Comparison of ENCODE assay signal across 8 mouse cellular contexts in the genomic region with DNA sequence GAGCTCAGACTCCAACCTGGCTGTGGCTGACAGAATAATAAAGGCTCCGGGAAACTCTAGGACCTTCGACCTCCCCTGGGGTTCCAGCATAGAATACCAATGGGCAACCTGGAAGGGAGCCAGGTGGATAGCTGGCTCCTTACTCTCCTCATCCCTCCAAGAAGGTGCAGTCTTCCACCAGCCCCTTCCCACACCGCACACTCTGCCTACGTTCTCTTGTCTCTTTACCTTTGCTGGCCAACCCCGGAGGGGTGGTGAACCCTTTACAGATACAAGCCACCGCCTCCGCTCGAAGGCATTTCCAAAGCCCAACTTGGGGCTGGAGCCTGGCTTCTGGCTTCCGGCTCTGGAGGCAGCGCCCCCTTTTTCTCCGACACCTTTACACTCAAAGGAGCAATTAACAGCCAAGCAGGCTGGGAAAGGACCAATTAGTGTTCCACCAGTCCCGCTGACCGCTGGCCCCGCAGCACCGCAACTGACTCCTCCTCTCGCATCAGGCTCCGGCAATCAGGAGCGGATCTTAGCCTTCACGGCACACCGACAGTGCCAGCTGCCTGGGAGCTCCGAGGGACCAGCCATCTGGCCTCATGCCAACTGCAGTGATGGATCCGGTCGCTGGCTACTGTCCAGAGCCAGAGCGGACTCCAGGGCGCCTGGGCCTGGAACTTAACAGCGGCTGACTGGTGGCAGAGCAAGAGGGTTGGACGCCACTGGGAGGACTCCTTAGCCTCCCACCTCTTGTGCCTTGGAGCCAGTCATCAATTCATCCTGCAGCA. TPM values are rescaled to one million over a fixed set of nuclear protein-coding genes. Genes with fewer than 3 reads are reported as not detected.
DNase-seq lines count a peak whose midpoint lies in the region; ATAC-seq and TF ChIP-seq lines count a peak whose summit lies in the region.

No protein-coding gene starts in this region.

- DNase-seq in adrenal gland, adult 18-20 months (ENCODE audit: low spot score in 2 of 2): peak; percentile 79 to 88
- peak; percentile 61 for DNase-seq in embryo, embryonic 10 days (ENCODE audit: low spot score)
- DNase-seq in gastrocnemius, adult 8-10 months (ENCODE audit: low spot score in 2 of 2): peak; percentile 57 to 78
- DNase-seq in hindbrain, embryonic 14.5 days (ENCODE audit: low spot score): peak; percentile 84
- DNase-seq in left cerebral cortex, adult 11 months (ENCODE audit: low spot score): peak; percentile 39
- peak; percentile 71 for DNase-seq in lung, postnatal 0 days (ENCODE audit: low spot score)
- peak; percentile 98 for DNase-seq in retina, postnatal 1 day

- H3K4me1 ChIP-seq in hindbrain, embryonic 14.5 days (replicated peaks; ENCODE audit: control insufficient read depth, insufficient read depth, low read length): peaks cover 13% of the 10 kb centered on the region
- H3K4me1 ChIP-seq in lung, postnatal 0 days (ENCODE audit: insufficient read depth, low read depth, low read length): 0 out of 2 replicates have a peak, but pooled peaks cover 5% of the 10 kb centered on the region

- peaks cover 7% of the 10 kb centered on the region; the same call in 1 of the 2 replicates for H3K27me3 ChIP-seq in hindbrain, embryonic 14.5 days (ENCODE audit: control insufficient read depth, insufficient read depth, low read length)
- 0 out of 2 replicates have a peak, but pooled peaks cover 3% of the 10 kb centered on the region for H3K27me3 ChIP-seq in lung, postnatal 0 days (replicated peaks; ENCODE audit: insufficient read depth, low read length)

- no peaks in the 10 kb centered on the region for H3K36me3 ChIP-seq in hindbrain, embryonic 14.5 days (replicated peaks; ENCODE audit: control insufficient read depth, insufficient read depth)
- H3K36me3 ChIP-seq in lung, postnatal 0 days (ENCODE audit: insufficient read depth, low read length): no peaks in the 10 kb centered on the region

- H3K9me3 ChIP-seq in hindbrain, embryonic 14.5 days (ENCODE audit: control insufficient read depth, low read length): no peaks in the 10 kb centered on the region
- no peaks in the 10 kb centered on the region for H3K9me3 ChIP-seq in lung, postnatal 0 days (ENCODE audit: low read length)

- ATAC-seq in hindbrain, embryonic 14.5 days (ENCODE audit: low FRiP score): peak; percentile 92
- peak; percentile 54 for ATAC-seq in lung, postnatal 0 days
- ATAC-seq in CD4-positive, CD25-positive, alpha-beta regulatory T cell, adult 4 months: no peak

- H3K4me3 ChIP-seq in hindbrain, embryonic 14.5 days (replicated peaks; ENCODE audit: low read length): peak overlapping the region; percentile 26
- H3K4me3 ChIP-seq in lung, postnatal 0 days (ENCODE audit: low read depth, low read length): peak overlapping the region; percentile 12; the same call in 1 of the 2 replicates

- no peak for TF ChIP-seq EP300 in lung, postnatal 0 days (IDR thresholded peaks at IDR 0.05)

- no peak for TF ChIP-seq CTCF in lung, postnatal 0 days (IDR thresholded peaks at IDR 0.05)

- peak overlapping the region; percentile 59 for H3K4me2 ChIP-seq in hindbrain, embryonic 14.5 days (replicated peaks)
- H3K4me2 ChIP-seq in lung, postnatal 0 days (replicated peaks; ENCODE audit: low read depth, low read length): peak overlapping the region; percentile 59

- H3K9ac ChIP-seq in hindbrain, embryonic 14.5 days: peak overlapping the region; percentile 16; the same call in 1 of the 2 replicates
- 0 out of 2 replicates have a peak overlapping the region, but pooled peaks have one; percentile 8 for H3K9ac ChIP-seq in lung, postnatal 0 days (replicated peaks; ENCODE audit: low read depth)

- H3K27ac ChIP-seq in hindbrain, embryonic 14.5 days: peak overlapping the region; percentile 61; the same call in 1 of the 2 replicates
- no peak overlapping the region for H3K27ac ChIP-seq in lung, postnatal 0 days (ENCODE audit: low read length)

- 2% methylated on average over 27 of the region's 27 CpGs for WGBS in hindbrain, embryonic 14.5 days
- WGBS in lung, postnatal 0 days: 4% methylated on average over 27 of the region's 27 CpGs

RNA-seq across cellular contexts. Expression of gene Cbfb, which starts 17.7 kb away (rescaled TPM):
- total RNA-seq in adrenal gland, adult 18-20 months (2021): 100 to 1,000 TPM in 1 of 2 experiments, 10 to 100 TPM in 1; 89.7 to 105 TPM
- 10 to 100 TPM; 87.8 to 96.8 (median 94.6) TPM for total RNA-seq in gastrocnemius, adult 8-10 months (2022)
- 34.1 and 41.7 TPM in 2 replicates for polyA plus RNA-seq in hindbrain, embryonic 14.5 days (2014; fragmentation: Nextera tagmentation; extraction: Ambion mirVana)
- 29.0 and 31.5 TPM in 2 replicates for polyA plus RNA-seq in lung, postnatal 0 days (2015; fragmentation: Nextera tagmentation; extraction: Ambion mirVana)
- polyA plus RNA-seq in CD4-positive, CD25-positive, alpha-beta regulatory T cell, adult 4 months (2017; shearing (Covaris generic)): 10 to 100 TPM; 26.7 to 40.6 TPM

RNA-seq across cellular contexts. Expression of gene Ces4a, which starts 21.2 kb away (rescaled TPM):
- not detected for total RNA-seq in adrenal gland, adult 18-20 months (2021)
- not detected for total RNA-seq in gastrocnemius, adult 8-10 months (2022)
- polyA plus RNA-seq in hindbrain, embryonic 14.5 days (2014; fragmentation: Nextera tagmentation; extraction: Ambion mirVana): 0.08 TPM in 1 of 2 replicates, not detected in the other
- polyA plus RNA-seq in lung, postnatal 0 days (2015; fragmentation: Nextera tagmentation; extraction: Ambion mirVana): not detected in 2 replicates
- polyA plus RNA-seq in CD4-positive, CD25-positive, alpha-beta regulatory T cell, adult 4 months (2017; shearing (Covaris generic)): under 1 TPM in 1 of 2 experiments, not detected in 1; 0.13 TPM

Comparison
In these comparisons a context has a peak if more than half of its experiments do, and no peak if none do; other contexts are left out.
1. DNase-seq: peak in every context shown above with its lines; median percentile 98 in retina, postnatal 1 day; 84 in hindbrain, embryonic 14.5 days; 84 in adrenal gland, adult 18-20 months; 71 in lung, postnatal 0 days; 68 in gastrocnemius, adult 8-10 months; 61 in embryo, embryonic 10 days; 39 in left cerebral cortex, adult 11 months.